Mouse (Mus musculus): ENCODE data around the gene Asl.

Gene Asl

DNA sequence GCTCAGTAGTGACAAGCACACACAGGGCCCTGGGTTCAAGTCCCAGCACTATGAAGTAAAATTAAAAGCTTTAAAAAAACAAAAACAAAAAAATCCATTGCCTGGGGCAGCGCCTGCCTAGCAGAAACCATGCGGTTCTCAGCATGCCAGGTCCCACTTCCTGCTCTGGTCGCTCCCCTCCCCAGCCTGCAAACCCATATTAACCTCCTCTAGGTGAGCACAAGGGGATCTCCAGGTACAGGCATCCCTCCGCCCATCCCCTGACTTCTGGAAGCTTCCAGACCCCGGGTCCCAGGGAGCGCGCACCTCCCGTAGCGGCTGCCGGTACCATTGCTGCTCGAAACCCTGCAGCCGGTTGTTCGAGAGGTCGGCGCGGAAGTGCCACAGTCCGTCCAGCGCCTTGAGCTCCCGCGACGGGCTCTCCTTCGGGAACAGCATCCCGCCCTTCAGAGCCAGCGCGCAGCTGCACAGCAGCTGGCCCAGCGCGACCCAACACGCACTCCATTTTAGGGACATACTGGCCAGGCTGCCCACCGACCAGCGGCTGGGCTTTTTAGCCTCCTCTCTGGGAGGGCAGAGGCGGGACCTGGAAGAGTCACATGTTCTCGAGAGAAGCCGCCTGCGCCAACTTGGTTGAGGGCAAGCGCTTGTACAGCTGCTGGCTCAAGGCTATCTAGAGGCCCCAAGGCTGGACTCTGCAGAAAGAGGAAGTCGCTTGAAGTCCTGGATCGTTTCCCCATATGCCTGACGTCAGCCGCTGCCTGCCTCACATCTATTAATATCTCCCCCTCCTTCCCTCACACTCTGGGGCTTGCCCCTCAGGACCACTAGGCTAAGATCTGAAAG, 26.5 kb downstream of the Asl start, which contains the start of gene Gusb:
TSS of gene Gusb (minus strand) at position 749 of the 846 bp plus-strand sequence.
- DNase-seq = peak; percentile 99

DNA sequence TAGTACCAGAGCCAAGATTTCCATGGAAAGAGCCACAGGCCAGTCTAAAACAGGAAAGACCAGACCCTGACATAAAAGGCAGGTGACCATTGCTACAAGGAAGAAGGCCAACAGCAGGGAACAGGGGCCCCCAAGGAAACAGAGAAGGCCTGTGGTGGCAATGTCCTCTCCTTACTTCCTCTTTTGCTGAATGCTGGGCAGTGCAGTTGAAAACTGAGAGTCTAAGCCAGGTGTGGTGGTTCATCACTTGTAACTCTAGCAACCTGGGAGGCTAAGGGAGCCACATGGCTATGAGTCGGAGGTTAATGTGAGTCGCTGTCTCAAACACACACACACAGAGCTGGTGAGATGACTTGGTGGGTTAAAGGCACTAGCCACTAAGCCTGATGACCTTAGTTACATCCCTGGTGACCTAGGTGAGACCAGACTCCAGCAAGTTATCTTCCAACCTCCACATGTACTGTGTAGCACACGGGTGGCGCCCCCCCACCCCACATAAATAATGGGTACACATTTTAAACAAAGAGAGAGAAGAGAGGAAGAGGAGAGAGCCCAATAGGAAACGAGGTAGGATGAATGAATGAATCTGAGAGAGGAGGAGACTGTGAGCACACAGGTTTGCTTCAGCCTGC, 27.6 kb downstream of the Asl start:
- DNase-seq = peak; percentile 93

DNA sequence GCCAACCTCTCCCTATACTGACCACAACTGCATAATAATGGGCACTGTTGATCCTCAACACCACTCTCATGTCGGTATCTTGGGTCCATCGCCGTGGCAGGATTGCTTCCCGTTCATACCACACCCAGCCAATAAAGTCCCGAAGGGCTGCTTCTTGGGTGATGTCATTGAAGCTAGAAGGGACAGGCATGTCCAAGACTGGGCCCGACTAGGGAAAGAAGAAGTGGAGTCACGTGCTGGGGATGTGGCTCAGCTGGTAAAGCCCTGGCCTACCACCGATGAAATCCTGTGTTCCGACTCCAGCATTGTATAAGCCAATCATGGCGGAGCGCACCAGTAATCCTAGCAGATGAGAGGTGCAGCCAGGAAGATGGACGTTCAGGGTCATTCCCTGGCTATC, 28.3 kb downstream of the Asl start:
- DNase-seq = peak; percentile 98

DNA sequence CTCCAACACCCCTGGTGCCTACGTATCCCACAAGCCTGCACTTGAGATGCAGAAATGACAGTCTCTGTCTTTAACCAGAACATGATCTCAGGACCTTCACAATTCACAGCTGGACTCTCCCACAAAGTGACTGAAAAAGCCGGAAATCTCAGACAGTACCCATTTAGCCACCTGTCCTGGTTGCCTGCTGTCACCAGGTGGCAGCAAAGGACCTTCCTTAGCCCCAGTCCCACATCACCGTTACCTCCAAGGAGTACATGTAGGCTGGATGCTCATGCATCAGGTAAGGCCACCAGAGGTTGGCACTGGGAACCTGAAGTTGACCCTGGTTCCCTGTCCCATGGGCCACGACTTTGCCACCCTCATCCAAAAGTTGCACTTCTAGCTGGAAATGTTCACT, 29.9 kb downstream of the Asl start:
- DNase-seq = peak; percentile 94

DNA sequence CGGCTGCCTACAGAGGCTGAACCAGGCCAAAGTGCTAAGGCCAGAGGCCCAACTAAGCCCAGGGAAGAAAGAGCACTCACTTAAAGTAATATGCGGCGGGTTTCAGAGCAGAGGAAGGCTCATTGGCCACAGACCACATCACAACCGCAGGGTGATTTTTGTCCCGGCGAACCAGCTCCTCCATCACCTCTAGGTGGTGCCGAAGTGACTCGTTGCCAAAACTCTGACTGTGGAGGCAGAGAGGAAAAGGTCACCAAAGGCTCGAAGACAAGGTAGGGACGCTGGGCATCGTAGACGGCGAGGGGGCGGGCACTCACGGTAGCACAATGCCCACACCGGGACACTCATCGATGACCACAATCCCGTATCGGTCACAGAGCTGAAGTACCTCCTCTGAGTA, 31.3 kb downstream of the Asl start:
- no peak for DNase-seq

DNA sequence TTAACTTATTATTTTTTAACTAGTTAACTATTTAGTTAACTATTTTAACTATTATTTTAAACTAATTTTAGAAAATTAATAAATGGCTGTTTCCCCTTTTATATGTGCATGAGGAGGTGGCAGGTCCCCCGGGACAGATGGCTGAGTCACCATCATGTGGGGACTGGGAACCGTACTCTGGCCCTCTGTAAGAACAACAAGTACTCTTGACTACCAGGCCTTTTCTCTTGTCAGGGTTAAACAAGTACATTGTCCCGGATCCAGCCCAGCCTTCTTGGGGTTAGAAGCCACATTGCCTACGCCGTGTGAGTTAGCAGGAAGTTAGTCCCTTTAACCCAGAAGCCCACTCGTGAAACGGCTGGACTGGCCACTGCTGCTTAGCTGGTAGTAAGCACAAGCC, 34.1 kb downstream of the Asl start:
- peak; percentile 93 for DNase-seq

DNA sequence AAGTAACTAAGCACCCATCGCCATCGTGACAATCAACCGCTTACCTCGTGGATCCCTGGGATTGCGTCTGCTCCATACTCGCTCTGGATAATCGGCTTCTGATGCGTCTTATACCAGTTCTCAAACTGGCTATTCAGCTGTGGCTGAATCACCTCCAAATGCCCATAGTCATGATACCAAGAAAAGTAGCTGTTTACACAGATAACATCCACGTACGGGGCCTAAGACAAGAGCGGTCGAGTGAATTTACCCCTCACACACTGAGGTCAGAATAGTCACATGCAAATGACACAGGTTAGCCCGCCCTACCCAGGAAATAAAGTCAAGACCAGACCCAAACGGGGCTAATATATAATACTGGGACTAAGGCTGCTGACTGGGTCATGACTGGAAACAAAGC, 35.7 kb downstream of the Asl start:
- DNase-seq = no peak

DNA sequence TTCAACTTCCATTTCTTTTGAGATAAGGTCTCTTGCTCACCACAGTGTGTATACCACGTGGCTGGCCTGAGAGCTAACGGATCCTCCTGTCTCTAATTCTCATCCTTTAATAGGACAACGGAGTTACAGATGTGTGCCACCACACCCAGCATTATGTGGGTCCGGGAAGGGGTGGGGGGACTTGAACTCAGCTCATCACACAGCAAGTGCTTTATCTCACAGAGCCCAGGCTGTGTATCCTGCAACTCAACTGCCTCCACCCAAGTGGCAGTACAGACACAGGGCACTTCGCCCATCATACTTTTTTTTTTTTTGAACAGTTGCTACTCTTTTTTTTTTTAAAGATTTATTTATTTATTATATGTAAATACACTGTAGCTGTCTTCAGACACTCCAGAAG, 37.1 kb downstream of the Asl start:
- DNase-seq = no peak

DNA sequence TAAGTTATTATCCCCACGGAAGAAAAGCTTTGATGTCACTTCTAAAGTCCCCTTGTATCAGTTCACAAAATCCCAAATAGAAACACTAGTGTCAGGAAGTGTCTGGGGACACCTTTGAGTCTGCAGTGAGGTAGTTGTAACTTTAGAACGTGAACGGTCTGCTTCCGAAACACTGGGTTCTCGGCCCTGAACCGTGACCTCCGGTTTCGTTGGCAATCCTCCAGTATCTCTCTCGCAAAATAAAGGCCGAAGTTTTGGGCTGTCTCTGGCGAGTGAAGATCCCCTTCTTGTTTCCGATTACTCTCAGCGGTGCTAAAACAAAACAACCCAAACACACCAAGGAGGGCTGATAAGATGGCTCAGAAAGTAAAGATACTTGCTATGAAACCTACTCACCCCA, 39.7 kb downstream of the Asl start:
- DNase-seq = no peak

DNA sequence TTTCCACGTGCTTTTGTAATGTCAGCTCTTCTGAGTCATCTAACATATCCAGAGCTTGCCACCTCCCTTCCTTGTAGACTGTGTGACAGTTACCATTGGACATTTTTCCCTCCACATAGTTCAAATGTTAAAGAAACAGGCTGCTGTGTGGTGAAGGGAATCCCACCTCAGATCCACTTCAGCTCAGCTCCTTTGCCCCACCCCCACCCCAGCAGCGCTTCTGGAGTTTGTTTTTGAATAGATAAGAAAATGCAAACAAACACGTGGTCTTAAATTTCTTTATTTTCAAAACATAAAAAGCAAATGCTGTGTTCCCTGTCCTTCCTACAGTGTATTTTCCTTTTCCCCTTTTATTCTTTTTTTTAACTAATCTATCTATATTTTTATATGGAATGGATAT, 48.8 kb downstream of the Asl start:
- DNase-seq = no peak

DNA sequence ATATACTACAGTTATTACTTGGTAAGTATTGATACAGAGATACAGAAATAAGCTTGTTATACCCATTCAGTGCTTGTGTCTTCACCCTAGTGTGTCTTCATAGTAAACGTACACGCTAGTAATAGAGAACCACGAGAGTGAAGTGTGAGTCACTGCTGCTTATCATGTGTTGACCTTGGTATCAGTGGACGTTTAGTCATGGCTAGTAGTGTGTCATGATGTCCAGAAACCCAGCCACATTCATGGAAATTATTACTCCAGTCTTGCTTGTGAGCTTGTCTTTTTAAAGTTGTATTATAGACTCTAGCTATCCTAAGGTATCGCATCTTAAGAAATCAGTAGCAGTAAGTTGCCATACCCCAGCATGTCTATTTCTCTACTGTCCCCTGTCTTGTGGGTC, 50.4 kb downstream of the Asl start:
- DNase-seq = no peak

DNA sequence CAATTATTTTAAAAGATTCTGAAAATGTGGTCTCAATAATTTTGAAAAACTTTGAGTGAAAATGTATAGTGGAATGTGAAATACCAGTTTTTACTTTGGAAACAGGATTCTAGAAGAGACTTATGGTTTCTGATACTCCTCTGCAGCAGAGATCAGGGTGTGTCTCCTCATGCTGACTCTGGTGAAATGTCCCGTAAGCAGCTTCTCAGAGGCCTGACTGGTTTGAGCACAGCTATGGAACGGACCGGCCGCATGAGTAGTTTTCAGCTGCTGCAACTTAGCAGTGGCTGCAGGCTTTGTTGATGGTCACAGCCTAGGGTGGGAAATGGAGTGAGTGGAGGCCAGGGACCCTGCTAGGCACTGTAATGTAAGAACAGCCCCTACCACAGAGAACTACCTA, 51.3 kb downstream of the Asl start:
- DNase-seq = no peak

DNA sequence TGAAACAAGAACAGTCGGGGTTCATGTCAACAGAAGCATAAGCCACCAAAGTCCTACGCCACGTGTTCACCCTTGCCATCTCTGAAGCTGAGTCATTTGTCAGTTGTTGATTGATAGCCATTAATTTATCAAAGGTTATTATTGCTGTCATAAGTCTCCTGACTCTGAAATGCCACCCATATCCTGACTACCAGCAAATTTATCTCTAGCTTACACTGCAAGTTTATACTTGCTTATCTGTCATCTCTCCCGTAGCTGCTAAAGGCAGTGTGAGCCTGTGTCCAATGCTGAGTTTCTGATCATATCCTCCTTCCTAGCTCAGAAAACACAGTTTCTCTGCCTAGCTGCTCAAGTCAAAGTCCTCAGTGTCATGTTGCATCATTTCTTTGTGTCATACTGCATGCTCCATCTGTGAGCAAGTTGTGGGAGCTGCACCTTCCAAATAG, 54.2 kb downstream of the Asl start:
- peak; percentile 24 for DNase-seq

DNA sequence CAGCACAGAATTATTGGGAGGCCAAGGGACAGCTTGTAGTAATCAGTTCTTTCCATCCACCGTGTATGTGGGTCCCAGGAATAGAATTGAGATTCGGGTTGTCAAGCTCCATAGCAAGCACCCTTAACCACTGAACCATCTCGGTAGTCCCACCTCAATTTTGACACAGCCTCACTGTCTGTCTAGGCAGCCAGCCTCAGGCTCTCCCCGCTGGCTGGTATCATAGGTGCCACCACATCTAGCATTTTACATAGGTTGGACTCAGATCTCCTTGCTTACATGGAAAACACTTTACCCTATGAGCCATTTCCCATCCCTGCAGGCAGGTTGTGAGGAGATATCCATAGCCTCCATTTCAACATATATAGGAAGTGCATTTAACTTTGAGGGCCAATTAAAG, 54.7 kb downstream of the Asl start:
- peak; percentile 63 for DNase-seq

DNA sequence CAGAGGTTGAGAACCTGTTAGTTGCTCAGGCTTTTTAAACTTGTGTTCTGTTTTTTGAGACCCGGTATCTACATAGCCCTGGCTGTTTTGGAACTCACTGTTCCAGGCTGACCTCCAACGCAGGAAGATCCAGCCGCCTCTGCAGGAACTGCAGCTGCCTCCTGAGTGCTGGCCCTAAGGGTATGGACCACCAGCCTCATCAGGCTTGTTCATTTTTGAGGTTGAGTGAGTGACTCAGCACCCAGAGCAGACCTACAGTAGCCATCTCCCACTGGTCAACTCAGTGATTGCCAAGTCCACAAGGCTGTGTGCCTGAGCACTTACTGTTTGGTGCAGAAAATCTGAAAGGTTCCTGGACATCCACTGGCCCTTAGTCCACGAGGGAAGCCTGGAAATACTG, 57.6 kb downstream of the Asl start:
- DNase-seq = peak; percentile 96

DNA sequence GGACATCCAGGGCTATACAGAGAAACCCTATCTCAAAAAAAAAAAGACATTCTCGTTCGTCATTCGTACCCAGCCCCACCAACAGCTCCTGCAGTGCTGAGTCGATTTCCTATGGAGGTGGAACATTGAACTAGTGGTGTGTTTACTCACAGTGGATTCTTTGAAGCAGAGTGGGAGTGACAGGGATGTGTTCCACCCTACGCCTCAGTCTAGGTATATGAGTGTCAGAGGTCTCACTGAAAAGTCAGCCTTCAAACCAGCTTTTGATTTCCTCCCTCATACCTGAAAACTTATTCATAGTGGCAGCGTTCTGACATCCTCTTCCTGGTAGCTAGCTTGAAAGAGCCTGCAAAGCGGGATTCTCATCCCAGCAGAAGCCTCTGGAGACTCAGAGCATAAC, 60.6 kb downstream of the Asl start:
- peak; percentile 62 for DNase-seq

DNA sequence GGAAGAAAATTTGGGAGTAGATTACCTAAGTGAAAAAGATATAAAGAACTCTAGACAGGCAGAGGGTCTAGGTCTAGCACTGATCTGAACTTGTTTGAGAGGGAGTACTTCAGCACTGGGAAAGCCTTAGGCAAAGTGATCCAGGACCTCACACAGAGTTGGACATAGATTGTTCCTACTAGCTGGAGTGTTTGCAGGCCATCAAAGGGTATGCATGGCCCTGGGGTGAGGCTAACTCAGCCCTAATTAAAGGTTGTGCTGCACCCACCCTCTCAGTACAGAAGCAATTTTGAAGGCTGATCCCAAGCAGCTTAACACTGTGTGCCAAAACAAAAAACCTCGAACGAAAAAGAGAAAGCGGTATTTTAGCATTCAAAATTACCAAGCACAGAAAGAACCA, 62.6 kb downstream of the Asl start:
- DNase-seq = peak; percentile 61

DNA sequence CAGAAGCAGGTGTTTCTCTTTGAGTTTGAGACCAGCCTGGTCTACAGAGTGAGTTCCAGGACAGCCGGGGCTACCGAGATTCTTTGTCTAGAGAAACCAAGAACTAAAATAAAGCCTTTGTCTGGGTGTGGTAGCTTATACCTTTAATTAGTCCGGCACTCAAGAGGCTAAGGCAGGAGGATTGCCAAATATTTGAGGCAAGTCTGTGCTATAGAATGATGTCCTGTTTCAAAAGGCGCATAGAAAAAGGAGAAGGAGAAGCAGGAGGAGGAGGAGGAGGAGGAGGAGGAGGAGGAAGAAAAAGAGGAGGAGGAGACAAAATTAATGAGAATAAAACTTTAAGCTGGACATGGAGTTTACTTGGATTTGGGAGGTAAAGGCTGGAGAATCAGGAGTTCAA, 65.8 kb downstream of the Asl start:
- DNase-seq = no peak
